Mouse (Mus musculus): Measurements from ENCODE around the gene Rai1.

The Rai1 gene

DNA sequence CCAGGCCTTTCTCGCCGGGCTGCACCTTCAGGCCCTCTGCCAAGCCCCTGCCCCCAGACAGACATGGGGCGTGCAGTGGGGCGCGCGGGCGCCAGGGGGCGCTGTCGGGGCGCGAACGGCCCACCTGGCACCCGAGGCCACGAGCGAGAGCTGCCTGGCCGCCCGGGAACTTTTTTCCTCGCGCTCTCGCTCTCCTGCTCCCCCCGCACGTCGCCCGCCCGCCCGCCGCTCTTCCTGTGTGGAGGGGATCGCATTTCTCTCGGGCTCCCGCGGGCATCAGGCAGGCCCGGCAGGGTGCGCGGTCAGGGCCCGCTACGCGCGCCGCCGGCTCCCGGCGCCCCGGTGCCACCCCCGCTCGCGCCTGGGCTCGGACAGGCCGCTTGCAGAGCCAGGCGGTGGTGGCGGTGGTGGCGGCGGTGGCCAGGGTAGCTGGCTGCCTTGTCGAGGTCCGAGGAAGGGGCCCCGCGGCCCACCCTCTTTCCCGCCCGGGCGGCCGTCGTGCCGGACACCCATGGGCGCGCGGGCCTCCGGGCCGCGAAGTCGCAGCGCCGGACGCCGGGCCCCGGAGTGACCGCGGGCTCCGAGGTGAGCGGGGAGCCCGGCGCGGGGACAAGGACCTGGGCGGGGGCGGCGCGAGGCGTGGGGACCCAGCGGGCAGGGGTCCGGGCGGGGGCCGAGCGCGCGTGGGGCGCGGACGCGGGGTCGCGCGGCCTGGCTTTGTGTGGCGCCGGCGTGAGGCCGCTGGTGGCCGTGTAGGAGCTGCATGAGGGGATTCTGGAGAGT is at the start of gene Rai1:
TSS of gene Rai1 (plus strand) at position 204 of the 783 bp plus-strand sequence.
- DNase-seq (ENCODE audit: low read depth, low spot score): peak; percentile 92

DNA sequence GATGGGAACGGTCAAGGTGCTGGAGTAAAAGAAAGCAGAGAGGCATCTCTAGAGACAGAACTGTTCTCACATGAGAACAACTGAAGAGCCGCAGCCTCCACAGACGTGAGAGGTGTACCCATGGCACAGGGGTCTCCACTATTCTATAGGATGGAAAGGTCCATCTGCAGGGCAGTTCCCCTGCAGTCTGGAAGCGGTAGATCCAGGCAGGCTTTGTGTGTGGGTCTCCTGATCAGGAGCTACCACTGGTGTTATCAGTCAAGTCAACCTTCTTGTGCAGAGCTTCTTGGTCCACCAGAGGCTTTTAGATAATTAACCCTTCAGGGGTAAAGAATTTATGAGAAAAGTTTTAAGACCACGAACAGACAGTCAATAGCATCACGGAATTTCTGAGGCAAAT is 48.3 kb upstream of the Rai1 start:
- DNase-seq (ENCODE audit: low read depth, low spot score): no peak

DNA sequence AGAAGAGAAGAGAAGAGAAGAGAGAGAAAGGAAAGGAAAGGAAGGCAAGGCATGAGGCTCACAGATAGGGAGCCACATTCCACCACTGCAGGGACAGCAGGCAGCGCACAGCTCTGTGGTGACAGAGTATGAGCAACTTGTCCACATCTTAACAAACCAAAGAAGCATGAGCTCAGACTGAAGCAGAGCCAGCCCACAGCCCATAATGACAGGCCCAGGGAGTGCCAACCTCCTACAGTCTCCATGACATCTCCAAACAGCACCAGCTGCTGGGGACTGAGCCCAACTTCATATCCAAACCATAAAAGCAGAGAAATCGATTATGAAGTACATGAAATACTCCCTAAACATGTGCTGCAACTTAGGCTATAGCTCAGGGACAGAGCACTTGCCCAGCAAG is 46.8 kb upstream of the Rai1 start:
- DNase-seq (ENCODE audit: low read depth, low spot score): no peak

DNA sequence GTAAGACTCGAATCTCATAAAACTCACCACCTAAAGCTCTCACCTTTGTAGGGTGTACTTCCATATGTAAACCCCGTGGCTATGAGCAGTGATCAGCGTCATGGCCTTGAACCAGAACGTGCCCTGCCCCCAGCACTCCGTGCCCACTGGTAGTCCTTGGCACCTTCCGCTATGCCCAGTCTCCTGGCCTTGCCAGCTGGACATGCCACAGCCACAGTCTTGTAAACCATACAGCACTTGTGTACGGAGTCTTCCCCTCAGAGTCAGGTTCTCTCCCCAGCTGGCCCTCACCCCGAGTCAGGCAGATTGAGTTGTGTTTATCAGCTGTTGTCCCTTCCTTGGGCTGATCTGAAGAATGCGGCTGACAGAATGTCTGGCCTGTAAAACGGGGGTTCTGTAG is 46.4 kb upstream of the Rai1 start:
- no peak for DNase-seq (ENCODE audit: low read depth, low spot score)

DNA sequence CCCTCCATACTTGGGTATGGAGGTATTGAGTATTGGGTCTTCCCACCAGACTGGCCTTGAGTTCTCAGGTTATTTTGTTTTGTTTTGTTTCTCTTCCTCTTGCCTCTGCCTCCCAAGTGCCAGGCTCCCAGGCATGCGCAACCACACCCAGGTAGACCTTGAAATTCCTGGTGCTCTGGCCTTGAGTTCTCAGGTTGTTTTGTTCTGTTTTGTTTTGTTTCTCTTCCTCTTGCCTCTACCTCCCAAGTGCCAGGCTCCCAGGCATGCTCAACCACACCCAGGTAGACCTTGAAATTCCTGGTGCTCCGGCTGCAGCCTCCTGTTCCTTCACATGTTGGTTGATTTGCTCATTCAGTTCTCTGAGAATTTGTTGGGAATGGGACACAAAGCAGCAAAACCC is 44.8 kb upstream of the Rai1 start:
- no peak for DNase-seq (ENCODE audit: low read depth, low spot score)

DNA sequence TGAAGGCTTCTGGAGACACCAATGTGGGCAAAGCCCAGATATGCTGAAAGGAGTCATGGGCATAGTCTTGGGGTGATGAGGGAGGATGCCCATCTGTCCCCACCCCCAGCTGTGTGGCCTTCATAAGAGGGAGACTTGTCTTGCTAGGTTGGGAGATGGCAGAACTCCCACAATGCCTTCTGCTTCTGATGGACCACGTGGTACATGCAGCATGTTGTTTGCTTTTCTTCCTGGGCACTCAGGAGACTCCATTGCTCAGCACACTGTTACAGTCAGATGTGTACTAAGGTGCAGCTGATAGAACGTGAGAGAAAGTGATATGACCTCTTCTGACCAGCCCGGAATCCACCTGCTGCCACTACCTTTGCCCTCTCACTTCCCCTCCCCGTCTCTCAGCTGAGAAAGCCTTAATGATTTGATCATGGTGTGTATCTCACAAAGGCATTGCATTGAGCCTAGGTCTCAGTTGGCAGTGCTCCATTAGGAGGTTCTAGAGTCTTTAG is 43.3 kb upstream of the Rai1 start:
- no peak for DNase-seq (ENCODE audit: low read depth, low spot score)

DNA sequence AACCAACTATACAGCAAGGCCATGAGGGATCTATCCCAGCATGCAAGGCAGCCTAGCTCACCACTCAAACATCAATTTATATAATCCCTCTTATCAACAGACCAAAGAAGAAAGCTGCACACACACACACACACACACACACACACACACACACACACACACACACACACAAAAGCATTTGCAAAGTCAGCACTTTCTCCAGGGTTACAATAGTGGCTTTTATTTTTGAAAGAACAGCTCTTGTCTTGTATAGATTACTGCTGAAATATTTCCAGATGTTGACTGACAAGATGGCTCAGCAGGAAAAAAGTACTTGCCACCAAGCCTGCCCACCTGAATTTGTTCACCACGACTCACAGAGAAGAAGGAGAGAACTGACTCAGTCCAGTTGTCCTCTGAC is 39.5 kb upstream of the Rai1 start:
- DNase-seq (ENCODE audit: low read depth, low spot score): no peak

DNA sequence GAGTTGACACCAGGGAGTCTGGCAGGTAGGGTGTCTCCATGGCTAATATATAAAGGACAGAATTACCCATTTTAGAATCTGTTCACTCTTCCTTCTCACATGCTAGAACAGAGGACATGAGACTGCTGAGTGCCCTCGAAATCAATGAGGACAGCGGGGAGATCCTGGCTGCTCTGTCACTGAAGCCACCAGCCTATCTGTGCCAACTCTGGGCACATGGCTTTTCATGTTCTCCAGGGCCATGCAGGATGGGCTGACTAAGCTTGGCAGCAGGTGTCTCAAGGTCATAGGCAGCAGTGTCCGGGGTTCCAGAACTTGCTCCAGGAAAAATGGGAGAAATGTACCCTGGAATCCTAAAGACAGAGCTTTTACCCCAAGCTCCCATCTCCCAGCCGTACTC is 37.2 kb upstream of the Rai1 start:
- no peak for DNase-seq (ENCODE audit: low read depth, low spot score)

DNA sequence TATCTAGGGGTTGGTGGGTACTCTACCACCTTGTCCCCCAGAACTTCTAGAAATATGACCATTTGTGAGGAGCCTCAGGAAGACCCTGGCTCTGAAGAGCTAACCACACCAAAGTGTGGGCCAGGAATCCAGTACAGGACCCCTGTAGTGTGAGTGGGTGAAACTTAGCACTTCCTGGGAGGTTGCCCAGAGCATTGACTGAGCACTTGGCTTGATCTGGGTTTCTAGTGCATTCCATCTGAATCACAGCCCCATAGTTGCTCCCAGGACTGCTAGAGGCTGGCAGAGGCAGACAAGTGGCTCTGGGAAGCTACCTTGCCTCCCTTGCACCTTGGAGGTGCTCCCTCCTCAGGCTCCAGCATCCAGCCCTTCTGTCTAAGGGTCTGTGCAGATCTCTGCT is 36.2 kb upstream of the Rai1 start:
- DNase-seq (ENCODE audit: low read depth, low spot score): no peak

DNA sequence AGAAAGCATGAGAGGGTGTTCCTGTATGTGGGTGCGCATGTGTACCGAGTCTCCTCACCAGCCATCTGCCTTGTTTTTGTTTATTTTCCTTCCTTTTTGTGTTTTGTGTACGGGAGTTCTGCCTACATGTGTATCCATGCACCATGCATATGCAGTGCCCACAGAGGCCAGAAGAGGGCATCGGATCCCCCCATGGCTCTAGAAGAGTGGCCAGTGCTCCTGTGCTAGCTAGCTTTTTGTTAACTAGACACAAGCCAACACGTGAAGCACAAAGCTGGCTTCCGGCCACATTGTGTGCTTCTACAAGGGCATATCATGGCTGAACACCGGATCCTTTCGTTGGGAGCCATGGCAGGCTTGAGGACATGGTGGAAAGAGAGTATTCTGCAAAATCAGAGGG is 34.2 kb upstream of the Rai1 start:
- DNase-seq (ENCODE audit: low read depth, low spot score): peak; percentile 61

DNA sequence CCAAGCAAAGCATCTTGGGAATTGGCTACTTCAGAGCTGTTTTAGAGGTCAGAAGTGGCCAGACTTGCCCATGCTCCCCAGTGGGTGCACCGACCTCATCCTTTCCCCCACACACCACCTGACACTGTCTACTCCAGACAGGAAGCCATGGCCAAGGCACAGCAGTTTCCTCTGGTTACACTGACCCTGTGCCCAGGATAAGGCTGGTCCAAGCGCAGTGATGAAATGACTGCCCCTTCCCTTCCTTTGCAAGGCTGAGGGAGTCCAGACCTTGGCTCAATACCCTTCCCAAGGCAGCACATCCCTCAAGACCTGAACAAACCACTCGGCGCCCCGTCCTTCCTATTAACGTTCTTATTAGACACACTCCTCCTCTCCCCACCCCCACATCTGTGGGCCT is 33.6 kb upstream of the Rai1 start:
- DNase-seq (ENCODE audit: low read depth, low spot score): no peak

DNA sequence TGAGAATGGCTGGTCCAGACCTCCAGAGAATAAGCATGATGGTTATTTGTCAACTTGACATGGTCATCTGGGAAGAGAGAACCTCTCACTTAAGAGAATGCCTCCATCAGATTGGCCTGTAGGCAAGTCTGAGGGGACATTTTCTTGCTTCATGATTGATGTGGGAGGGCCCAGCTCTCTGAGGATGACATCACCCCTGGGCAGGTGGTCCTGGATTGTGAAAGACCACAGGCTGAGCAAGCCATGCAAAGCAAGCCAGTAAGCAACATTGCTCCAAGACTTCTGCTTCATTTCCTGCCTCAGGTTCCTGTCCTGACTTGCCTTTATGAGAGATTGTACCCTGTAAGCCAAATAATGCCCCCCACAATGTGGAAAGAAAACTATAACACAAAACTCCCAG is 31.7 kb upstream of the Rai1 start:
- no peak for DNase-seq (ENCODE audit: low read depth, low spot score)

DNA sequence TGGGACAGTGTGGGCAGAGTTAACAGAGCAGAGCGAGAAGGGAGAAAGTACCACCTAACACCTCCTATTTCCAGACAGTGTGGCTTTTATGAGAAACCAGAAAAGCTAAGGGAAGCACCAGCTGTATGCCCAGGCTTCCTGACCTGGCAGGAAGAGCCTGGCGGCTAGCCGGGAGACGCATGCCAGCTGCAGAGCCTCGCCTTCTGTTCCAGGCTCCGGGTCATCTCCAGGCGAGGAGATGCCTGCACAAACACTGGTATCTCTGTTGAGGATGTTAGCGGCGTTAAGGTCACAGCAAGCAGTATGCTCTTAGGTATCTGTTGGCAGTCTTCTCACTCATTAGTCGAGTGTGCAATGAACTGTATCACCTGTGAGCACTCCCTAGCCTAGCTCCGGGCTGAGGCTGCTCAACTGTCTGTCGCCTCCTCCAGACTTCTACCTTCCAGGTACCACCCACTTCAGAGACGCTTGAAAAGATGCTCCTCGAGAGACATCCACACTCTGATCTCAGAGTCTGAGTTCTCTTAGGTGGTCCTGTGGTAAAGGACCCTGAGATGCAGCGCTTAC is 30.8 kb upstream of the Rai1 start:
- no peak for DNase-seq (ENCODE audit: low read depth, low spot score)

DNA sequence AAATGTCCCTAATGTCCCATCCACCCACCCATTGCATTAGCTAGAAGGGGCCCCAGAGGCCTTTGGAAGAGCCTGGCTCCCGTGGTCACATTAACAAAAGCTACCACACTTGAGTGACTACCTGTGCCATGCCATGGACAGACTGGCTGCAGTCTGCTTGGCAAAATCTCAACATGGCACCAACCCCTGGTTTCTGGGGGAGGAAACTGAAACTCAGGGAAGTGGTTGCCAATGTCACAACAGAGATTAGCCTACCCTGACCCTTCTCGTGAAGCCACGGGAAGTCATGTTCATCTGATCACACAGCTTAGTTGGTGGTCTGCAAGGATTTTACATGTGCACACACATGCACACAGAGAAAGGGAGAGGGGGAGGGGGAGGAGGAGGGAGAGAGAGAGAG is 28.6 kb upstream of the Rai1 start:
- DNase-seq (ENCODE audit: low read depth, low spot score): no peak

DNA sequence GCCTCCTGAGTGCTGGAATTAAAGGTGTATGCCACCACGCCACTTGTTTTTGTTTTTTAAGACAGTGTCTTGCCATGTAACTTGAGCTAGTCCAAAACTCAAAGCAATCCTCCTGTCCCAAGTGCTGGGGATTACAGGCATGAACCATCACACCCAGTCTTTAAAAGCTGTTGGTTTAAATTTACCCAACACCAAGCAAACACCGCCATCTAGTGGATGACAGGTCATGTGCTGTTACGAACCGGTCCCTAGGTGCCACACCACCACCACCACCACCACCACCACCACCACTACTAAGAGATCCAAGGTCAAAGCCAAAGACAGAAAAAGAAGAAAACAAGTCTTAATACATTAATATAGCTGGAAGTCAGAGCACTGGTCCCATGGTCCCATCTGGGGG is 28.0 kb upstream of the Rai1 start:
- DNase-seq (ENCODE audit: low read depth, low spot score): peak; percentile 81

DNA sequence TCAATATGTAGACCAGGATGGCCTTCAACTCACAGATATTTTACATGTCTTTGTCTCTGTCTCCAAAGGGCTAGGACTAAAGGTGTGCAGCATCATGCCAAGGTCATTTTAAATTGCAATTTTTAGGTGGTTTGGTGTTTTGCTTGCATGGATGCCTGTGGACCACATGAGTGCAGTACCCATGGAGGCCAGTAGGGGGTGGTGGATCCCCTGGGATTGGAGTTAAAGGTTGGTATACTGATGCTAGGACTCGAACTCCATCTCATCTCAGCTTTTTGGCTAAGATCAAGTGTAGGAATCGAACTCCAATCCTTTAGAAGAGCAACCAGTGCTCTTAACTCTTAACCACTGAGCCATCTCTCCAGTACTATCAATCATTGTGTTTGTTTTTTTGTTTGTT is 20.2 kb upstream of the Rai1 start:
- peak; percentile 52 for DNase-seq (ENCODE audit: low read depth, low spot score)

DNA sequence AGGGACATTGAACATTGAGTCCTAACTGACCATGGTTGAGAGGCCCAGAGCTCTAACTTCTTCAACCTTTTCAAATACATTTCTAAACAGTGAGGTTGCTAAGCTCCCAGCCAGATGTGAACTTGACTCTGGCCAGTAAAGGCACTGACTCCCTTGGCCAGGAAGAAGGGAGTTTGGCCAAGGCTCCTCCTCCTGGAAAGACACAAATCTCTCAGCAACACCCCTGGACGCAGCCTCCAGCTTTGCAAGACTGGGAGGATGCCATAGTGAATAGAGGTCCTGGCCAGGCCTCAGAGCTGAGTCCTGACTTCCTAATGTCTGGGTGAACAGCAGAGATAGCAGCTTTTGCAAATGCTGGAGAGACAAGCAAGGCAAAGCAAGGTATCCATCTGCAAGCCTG is 18.1 kb upstream of the Rai1 start:
- DNase-seq (ENCODE audit: low read depth, low spot score): no peak

DNA sequence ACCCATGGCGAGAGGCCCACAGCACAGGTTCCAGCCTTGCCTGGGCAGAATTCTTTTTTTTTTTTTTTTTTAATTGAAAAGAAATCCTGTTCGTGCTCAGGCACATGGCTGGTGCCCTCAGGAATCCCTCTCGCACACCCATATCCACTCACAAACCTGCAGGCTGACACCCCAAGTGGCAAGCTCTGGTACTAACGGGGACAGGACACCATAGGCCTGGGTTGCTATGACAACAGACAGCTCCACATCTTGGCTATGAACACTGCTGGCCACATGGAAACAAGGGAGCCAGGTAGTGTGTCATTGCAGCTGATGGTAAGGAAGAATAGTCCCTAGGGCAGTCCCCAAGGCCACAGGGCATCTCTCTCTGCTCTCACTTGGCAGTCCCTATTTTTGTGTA is 15.9 kb upstream of the Rai1 start:
- DNase-seq (ENCODE audit: low read depth, low spot score): peak; percentile 62

DNA sequence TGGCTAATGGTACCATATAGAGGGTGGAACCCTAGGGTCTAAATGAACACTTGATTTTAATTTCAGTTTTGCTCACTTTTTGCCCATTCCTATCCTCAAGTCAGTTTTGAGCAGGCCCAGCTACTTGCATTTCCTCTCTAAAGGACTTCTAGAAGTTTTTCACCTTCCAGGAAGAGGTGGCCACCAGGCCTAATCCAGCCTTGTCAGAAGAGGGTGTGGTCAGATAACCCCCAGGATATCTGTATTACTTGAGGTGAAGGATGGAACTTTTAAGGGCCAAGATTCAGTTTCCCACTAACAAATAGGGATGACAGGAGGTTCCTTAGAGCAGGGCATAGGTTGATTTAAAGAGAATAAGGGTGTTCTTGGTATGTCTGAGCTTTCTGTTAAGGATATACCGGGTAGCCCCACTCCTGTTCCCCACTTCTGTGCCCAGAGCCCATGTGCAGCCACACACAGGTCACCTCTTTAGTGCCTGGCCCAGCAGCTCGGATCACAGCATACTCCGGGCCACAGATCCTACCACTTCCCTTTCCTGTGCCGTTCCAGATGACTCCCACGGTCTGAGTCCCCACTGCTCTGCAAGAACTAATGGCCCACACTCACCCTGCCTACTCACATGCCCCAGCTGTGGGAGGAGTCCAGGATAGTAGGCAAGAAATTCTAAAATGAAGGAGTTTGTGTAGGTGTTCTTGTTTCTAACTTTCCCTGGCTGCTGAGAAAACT is 14.0 kb upstream of the Rai1 start:
- DNase-seq (ENCODE audit: low read depth, low spot score): no peak

DNA sequence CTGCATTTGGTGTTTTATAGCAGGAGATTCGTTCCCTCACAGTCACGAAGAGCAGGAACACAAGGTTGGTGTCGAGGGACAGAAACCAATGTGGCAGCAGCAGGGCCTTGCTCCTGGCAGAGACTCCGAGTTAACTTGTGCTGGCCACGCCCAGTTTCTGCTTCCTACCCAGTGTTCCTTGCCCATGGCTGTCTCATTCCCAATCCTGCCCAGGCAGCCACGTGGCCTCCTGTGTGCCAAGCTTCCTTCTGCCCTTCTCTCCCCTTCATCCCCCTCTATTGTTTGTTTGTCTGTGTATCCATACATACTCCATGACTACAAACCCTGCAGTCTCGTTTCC is 13.4 kb upstream of the Rai1 start:
- no peak for DNase-seq (ENCODE audit: low read depth, low spot score)

DNA sequence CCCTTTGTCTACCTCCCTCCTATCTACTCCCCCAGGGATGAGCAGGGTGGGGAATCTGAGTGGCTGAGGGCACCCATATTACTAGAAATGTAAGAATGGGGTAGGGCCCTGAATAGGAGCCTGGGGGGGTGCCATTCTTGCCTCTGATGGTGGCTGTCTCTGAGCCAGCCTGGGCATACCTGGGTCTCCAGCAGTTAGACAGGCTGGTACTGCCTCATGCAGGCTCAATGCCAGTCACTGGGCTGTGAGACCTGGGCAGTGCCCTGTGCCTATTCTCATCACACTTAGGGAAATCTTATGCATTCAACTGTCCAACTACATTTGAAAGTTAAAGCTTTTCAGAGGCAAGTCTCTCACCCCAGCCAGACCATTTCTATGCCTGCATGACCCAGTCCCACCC is 11.6 kb upstream of the Rai1 start:
- no peak for DNase-seq (ENCODE audit: low read depth, low spot score)

DNA sequence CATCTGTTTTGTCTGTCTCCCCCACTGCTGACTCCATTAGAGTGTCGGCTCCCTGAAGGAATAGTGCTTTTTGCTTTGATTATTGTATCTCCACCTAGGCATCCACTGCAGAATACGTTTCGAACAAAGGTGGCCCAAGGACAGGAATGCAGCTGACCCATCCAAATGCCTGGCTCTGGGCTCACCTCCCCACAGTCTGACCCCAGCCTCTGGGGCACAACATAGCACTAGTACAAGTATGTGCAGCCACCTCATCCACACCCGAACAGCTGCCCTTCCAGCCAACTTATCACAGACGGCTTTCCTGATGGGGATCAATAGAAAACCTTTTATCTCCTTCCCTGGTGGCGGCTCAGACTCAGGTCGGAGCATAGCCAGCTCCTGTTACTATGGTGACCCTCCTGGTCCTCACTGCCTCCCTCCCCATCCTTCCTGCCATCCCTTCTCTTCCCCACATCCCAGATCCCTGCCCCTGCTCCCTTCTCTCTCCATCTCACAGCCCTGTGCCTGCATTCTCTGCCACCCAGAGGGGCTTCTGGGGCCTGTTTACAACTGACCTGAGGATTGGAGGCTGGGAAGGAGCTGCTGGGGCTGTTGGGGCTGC is 10.7 kb upstream of the Rai1 start:
- no peak for DNase-seq (ENCODE audit: low read depth, low spot score)

Data from mesoderm, embryonic 11.5 days (tissue).